Mouse (Mus musculus): ENCODE results near the gene Vmn2r107.

The Vmn2r107 gene

DNA sequence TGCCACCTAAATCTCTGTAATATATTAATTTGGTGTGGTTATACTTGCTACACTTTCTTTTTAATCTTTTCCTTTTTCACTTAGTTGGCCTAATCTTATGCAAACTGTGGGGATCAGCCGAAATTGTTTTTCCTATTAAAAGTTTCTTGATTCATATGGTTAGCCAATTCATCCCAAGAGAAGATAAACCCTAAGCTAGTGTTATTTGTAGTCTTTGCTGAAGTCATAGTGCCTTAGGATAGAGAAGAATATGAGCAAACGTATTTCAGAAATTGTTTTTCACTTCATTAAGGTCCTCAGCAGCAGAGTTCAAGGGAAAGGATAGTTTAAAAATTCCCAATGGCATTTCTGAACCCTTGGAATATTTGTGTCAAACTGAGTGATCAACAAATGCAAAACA, at the start of gene Vmn2r107:
TSS of gene Vmn2r107 (plus strand) at position 301 of the 400 bp plus-strand sequence.
- no peak for DNase-seq

- DNase-seq = no peak
Measured at GRCm38 (mm10) chr17:20305790-20306189, 39.3 kb upstream of the Vmn2r107 start.

DNA sequence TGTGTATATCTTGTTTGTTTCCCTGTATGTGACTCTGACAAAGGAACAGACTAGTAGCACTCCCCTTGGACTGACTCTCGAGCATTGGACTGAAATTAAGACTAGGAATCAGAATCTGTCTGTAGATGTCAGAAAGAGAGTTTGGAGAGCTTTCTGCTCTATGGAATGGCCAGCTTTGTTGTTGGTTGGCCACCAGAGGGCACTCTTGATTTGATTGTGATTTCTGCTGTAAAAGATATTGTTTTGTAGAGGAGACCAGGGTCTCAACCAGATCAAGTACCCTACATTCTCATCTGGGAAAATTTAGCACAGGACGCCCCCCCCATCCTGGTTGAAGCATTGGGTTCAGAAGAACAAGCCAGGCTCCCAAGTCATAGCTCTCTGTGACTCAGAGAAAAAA, 54.1 kb downstream of the Vmn2r107 start:
- no peak for DNase-seq

DNA sequence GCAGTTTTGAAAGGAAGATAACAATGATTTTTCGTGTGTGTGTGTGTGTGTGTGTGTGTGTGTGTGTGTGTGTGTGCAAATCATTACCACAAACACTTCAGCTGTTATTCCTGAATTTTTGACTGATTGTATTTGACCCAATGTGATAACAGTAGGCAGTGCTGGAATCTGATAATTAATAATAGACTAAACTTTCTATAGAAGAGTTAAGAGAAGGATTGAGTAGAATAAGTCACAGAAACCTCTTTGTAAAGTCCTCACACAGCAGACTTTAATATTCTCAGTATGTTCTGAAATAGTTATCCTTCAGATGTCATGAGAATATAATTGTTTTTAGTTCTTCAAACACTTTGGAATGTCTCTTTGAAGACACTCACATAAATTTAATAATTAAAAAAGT, 68.8 kb downstream of the Vmn2r107 start, which contains the start of gene Vmn1r224:
TSS of gene Vmn1r224 (plus strand) at position 301 of the 400 bp plus-strand sequence.
- DNase-seq = no peak
